Comparison of ENCODE assay signal across 30 mouse cellular contexts in genomic region chr3:122079172-122079571, GRCm38 (mm10). TPM values are rescaled to one million over a fixed set of nuclear protein-coding genes. Genes with fewer than 3 reads are reported as not detected.
A peak's percentile ranks its signal among the peaks of the same experiment; 100 is the strongest.
DNase-seq lines count a peak whose midpoint lies in the region; ATAC-seq and TF ChIP-seq lines count a peak whose summit lies in the region.
"Had no signal": no experiment of that assay in that cellular context is flagged by ENCODE, and none has a peak within 500 bp of the region (broad histone marks: within the 10 kb centered on the region; RNA-seq: fewer than 3 reads in every experiment).

No protein-coding gene starts in this region.

- WGBS in heart, embryonic 15.5 days: 72% methylated on average over 6 of the region's 6 CpGs

- H3K27me3 ChIP-seq in heart, embryonic 15.5 days: no peaks in the 10 kb centered on the region
- H3K27me3 ChIP-seq: embryonic facial prominence, embryonic 12.5 days; embryonic facial prominence, embryonic 15.5 days; forebrain, embryonic 15.5 days; intestine, embryonic 15.5 days had no signal

- no peak overlapping the region for H3K4me3 ChIP-seq in heart, embryonic 15.5 days
- H3K4me3 ChIP-seq in left cerebral cortex, adult 2 months: no peak overlapping the region
- H3K4me3 ChIP-seq: embryonic facial prominence, embryonic 12.5 days; embryonic facial prominence, embryonic 15.5 days; erythroblast, embryonic 14.5 days; forebrain, embryonic 12.5 days; forebrain, embryonic 15.5 days; heart, adult 2 months; hindbrain, embryonic 10.5 days; hindbrain, embryonic 13.5 days; intestine, embryonic 15.5 days had no signal

- peak; percentile 87 for ATAC-seq in frontal cortex, adult (ENCODE audit: low TSS enrichment)
- no peak for ATAC-seq in heart, embryonic 15.5 days (replicated peaks; ENCODE audit: insufficient number of reproducible peaks, insufficient read depth, low FRiP score, low read depth)
- ATAC-seq: activated CD4-positive, CD25-positive, alpha-beta regulatory T cell, adult 4 months; forebrain, embryonic 15.5 days; hindbrain, embryonic 16.5 days; intestine, embryonic 15.5 days had no signal

- H3K36me3 ChIP-seq in heart, embryonic 15.5 days: no peaks in the 10 kb centered on the region
- H3K36me3 ChIP-seq: embryonic facial prominence, embryonic 12.5 days; embryonic facial prominence, embryonic 15.5 days; forebrain, embryonic 12.5 days; forebrain, embryonic 15.5 days; hindbrain, embryonic 10.5 days; hindbrain, embryonic 13.5 days; intestine, embryonic 15.5 days had no signal

- intact Hi-C loops in left cerebral cortex, adult 2 months (cut with DNase I): no loop called here
- intact Hi-C loops in left cerebral cortex, postnatal 10 days (cut with DNase I): no loop called here

- peak overlapping the region; percentile 67 for H3K27ac ChIP-seq in heart, embryonic 15.5 days
- peak overlapping the region; percentile 51 for H3K27ac ChIP-seq in left cerebral cortex, adult 2 months
- H3K27ac ChIP-seq: embryonic facial prominence, embryonic 12.5 days; forebrain, embryonic 12.5 days; hindbrain, embryonic 10.5 days; hindbrain, embryonic 13.5 days; intestine, embryonic 15.5 days had no signal

- peaks cover 18% of the 10 kb centered on the region for H3K4me1 ChIP-seq in heart, embryonic 15.5 days (replicated peaks)

- H3K9me3 ChIP-seq in heart, embryonic 15.5 days (replicated peaks): no peaks in the 10 kb centered on the region
- H3K9me3 ChIP-seq: embryonic facial prominence, embryonic 12.5 days; embryonic facial prominence, embryonic 15.5 days; forebrain, embryonic 12.5 days; forebrain, embryonic 15.5 days; hindbrain, embryonic 10.5 days; hindbrain, embryonic 13.5 days; intestine, embryonic 15.5 days had no signal

- H3K9ac ChIP-seq in heart, embryonic 15.5 days: no peak overlapping the region
- H3K9ac ChIP-seq: embryonic facial prominence, embryonic 12.5 days; embryonic facial prominence, embryonic 15.5 days; forebrain, embryonic 12.5 days; forebrain, embryonic 15.5 days; hindbrain, embryonic 13.5 days; intestine, embryonic 15.5 days had no signal

- DNase-seq in frontal cortex, postnatal 25 days (ENCODE audit: low spot score in 2 of 2): no peak
- no peak for DNase-seq in heart, adult 8-10 months (ENCODE audit: low spot score)
- DNase-seq in left cerebral cortex, adult 2 months (ENCODE audit: extremely low spot score in 1 of 2, low spot score in 2 of 2): no peak
- no peak for DNase-seq in left cerebral cortex, postnatal 10 days (ENCODE audit: extremely low spot score in 1 of 2, low spot score in 2 of 2)
- no peak for DNase-seq in adrenal gland, adult (ENCODE audit: inconsistent age in 2 of 2, low spot score in 1 of 2)
- DNase-seq: adrenal gland, postnatal 10 days; adrenal gland, postnatal 36 days; cerebellum, adult 11 months; cerebellum, adult 2 months; cerebellum, adult 9-11 months; cerebellum, postnatal 25 days; gastrocnemius, postnatal 10 days; gastrocnemius, postnatal 36 days; heart, adult 2 months; heart, postnatal 36 days; kidney, adult 11 months had no signal

- H3K4me2 ChIP-seq in heart, embryonic 15.5 days: no peak overlapping the region
- H3K4me2 ChIP-seq: embryonic facial prominence, embryonic 12.5 days; embryonic facial prominence, embryonic 15.5 days; forebrain, embryonic 12.5 days; forebrain, embryonic 15.5 days; heart, embryonic 11.5 days; hindbrain, embryonic 13.5 days; intestine, embryonic 15.5 days had no signal

- no peak for TF ChIP-seq CTCF in left cerebral cortex, adult 2 months (IDR thresholded peaks at IDR 0.05)

RNA-seq across cellular contexts. Expression of gene Abca4, which starts 34.9 kb away (rescaled TPM):
- 3.0 and 3.2 TPM in 2 replicates for polyA plus RNA-seq in heart, embryonic 15.5 days (2015; fragmentation: Nextera tagmentation; extraction: Ambion mirVana)
- total RNA-seq in heart, adult 8-10 months (2022): 1 to 10 TPM; 1.8 to 2.7 (median 2.3) TPM
- 1 to 10 TPM; 2.0 to 2.1 TPM for total RNA-seq in left cerebral cortex, adult 2 months (2021)
- 1 to 10 TPM; 2.6 to 4.6 TPM for total RNA-seq in left cerebral cortex, postnatal 10 days (2021)
- total RNA-seq: granulocyte monocyte progenitor cell, adult 5-6 weeks had no signal
- polyA plus RNA-seq: activated CD4-positive, CD25-positive, alpha-beta regulatory T cell, adult 4 months had no signal
